Mouse (Mus musculus) heart, postnatal 4 days (tissue): ENCODE results near the gene Slc2a4. TPM values are rescaled to one million over a fixed set of nuclear protein-coding genes. Genes with fewer than 3 reads are reported as not detected.
"Not testable (repeated sequence)": the region's sequence is repeated elsewhere in the genome, so short reads cannot be mapped to it uniquely, and the experiment has no call there.

Experiments used
- DNase-seq: peaks from one replicate; pipeline ENCODE4 v3.0.0; 2021
- total RNA-seq, 2 experiments: library from RNA; stranded (reverse); gene quantifications; 2 replicates each; pipeline ENCODE4 v1.2.3; 2021

The Slc2a4 gene
- total RNA-seq, 2 experiments from 2014 or later: 97.9 to 101 TPM

DNA sequence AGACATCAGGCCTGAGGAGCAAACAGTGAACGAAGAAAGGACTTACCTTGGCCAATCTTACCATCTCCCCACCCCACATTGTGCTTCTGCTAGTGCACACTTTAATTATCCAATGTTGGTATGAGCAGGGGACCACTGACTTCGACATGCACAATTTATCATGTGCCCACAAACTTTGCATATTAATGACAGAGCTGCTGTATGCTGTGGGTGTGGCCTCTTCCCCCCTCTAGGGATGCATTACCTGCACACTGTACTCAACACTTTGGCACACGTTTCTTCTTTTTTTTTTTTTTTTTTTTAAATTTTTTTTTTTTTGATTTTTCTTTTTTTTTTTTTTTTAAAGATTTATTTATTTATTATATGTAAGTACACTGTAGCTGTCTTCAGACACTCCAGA lies 22.8 kb upstream of the Slc2a4 start:
- DNase-seq: no peak

DNA sequence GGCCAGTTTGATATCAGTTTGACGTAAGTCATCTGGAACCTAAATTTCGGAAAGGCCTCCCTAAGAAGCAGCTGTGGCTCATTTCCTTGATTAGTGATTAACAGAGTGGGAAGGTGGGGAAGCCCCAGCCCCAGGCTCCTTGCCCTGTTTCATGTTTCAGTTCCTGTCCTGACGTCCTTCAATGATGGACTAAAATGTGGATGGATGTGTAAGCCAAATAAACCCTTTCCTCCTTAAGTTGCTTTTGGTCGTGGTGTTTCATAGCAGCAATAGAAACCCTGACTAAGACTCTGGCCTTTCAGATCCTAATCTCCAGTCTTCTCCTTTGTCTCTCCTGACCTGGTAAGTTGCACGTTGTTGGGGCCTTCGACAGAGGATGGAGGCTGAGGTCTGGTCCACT lies 22.2 kb upstream of the Slc2a4 start:
- DNase-seq: no peak

DNA sequence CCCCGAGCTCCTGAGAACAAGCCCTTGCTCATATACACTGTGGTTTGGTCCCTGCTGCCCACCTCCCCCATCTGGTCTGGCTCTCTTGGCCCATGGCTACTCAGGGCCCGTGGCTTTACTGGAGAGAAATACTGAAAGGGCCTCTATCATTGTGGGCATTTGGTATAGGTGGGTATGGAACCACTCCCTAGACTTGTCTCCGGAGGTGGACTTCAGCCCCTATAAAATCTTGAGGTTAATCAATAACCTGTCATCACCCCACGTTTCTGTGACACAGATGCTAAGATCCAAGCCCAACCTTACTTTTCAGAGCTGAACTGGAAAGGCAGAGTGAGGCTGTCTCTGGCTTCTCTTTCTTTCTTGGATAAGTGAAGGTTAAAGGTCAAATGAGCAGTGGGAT lies 20.8 kb upstream of the Slc2a4 start:
- no peak for DNase-seq

- no peak for DNase-seq
These were observed 19.0 kb upstream of the Slc2a4 start for GRCm38 (mm10) chr11:69966860-69967517.

DNA sequence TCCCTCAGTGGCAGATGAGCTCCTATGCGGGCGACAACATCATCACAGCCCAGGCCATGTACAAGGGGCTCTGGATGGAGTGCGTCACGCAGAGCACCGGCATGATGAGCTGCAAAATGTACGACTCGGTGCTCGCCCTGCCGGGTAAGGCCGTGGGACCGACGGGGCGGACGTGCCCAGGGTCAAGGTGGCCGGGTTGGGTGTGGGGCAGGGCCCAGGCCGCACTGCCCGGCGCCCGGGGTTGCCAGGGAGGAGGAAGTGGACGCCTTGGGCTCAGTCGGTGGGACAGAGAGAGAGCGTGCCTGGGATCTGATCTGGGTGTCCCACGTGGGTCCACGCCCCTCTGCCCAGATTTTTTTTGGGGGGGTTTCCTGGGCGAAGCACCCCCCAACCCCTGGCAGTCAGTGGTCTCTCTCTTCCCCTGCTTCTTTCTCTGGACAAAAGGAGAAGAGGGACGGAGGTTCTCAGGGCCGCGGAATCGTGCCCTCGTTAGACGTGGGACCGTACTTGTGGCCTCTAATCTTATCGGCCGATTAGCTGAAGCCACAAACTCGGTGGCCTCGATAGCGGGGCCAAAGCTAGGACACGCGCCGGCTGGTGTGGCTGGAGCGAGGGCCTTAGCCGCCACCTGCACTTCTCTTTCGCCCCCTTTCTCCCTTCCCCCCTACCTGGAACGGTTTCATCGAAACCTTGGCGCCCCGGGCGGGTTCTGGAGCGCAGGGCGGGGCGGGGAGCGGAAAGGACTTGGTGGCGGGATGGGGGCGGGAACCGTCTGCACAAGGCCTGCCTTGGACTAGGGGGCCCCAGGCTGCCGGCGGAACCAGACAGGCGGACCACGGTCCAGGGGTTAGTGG lies 18.2 kb upstream of the Slc2a4 start:
- peak; percentile 48 for DNase-seq

DNA sequence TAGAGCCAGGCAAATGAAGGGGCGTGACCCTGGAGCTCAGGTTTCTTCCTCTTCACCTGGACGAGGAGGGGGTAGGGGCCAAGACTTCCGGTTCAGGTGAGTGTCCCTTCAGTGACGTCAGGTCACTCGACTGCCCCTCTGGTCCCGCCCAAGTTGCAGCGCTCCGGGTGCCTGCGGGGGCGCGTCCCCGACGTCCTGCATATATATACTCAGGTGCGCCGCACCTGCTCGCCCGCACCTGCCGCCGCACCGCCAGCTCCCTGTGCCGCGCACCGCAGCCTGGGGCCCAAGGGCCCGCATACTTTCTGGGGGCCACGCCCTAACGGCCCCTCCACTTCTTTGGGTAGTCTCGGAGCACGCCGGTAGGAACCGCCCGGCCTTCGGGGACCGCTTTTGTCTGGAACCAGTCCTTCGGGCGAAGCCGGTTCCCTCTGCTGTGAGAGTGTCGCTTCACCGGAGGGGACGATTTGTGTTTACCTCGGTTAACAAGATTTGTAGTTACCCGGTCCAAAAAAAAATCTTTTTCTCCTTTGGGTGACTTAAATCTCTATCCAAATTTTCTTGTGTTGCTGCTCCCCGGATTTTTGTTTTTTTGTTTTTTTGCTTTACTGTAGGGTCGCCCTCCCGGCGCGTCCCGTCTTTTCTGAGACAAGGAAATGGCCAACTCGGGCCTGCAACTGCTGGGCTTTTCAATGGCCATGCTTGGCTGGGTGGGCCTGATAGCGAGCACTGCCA lies 17.4 kb upstream of the Slc2a4 start:
- no peak for DNase-seq

GRCm38 (mm10) chr11:69964650-69965270 lies 16.8 kb upstream of the Slc2a4 start, which contains the start of gene Cldn7:
Gene Cldn7, plus strand, starts transcription at chr11:69964779.
- DNase-seq: no peak

- no peak for DNase-seq
These were observed 13.9 kb upstream of the Slc2a4 start for GRCm38 (mm10) chr11:69961841-69962240.

DNA sequence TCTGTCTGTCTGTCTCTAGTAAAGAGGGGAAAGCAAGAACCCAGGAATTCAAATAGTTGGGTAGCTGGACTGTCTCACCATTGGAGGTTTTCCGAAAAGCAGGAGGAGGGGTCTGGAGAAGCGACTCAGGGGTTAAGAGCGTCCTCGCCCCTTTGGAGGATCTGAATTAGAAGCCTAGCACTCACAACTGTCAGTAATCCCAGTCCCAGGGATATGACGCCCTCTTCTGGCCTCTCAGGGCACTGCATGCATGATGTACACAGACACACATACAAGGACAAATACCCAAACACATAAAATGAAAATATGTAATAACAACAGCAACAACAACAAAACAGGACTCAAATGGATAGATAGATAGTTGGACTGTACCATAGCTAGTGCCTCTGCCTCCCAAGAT lies 12.6 kb upstream of the Slc2a4 start:
- no peak for DNase-seq

DNA sequence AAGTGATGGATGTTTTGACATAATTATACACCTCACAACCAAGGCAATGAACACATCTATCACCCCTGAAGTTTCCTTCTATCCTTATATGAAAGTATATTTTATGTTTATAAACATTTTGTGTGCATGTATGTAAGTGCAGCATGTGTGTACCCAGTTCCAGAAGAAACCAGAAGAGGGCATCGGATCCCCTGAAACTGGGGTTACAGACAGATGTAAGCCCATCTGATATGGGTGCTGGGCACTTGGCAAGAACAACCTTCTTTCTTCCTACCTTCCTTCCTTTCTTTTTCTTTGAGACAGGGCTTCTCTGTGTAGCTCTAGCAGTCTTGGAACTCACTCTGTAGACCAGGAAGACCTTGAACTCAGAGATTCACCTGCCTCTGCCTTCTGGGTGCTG lies 8.2 kb upstream of the Slc2a4 start:
- DNase-seq: no peak

DNA sequence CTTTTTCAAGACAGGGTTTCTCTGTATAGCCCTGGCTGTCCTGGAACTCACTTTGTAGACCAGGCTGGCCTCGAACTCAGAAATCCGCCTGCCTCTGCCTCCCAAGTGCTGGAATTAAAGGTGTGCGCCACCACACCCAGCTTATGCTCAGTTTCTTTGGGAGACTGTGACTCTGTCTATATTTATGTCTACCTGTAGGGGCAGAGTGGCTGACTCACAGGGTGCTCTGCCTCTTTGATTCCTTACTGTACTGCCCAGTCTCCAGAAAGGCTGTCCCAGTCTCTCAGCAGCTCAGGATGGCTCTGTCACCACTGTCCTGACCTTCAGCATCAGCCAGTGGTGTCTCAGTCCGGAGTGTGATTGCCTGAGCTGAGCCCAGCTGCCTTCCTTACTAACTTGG lies 7.6 kb upstream of the Slc2a4 start:
- not testable (repeated sequence) for DNase-seq

DNA sequence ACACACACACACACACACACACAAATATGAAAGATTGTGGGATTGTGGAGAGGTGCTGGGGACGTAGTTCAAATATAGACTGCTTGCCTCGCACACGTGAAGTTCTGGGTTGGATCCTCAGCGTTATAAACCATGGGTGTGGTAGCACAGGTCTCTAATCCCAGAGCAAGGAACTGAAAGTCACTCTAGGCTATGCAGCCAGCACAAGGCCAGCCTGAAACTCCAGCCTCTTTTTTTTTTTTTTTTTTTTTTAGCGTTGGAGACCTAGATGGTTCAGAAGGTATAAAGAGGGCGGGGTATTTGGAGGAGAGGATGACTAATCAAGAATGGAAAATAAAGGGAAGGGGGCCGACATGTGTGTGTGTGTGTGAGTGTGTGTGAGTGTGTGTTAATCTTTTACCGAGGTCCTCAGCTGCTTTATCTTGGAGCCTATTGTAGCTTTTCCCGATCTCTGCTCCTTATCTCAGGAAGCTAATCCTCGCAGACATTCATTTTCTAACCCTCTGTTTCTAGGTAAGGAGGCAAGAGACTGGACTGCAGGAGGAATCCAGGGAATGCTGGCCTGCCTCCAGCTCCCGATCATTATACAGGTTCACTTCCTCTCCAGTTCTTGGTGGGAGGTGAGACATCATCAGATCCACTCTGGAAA lies 5.4 kb upstream of the Slc2a4 start:
- DNase-seq: no peak

GRCm38 (mm10) chr11:69952274-69952673 lies 4.3 kb upstream of the Slc2a4 start:
- DNase-seq: no peak

DNA sequence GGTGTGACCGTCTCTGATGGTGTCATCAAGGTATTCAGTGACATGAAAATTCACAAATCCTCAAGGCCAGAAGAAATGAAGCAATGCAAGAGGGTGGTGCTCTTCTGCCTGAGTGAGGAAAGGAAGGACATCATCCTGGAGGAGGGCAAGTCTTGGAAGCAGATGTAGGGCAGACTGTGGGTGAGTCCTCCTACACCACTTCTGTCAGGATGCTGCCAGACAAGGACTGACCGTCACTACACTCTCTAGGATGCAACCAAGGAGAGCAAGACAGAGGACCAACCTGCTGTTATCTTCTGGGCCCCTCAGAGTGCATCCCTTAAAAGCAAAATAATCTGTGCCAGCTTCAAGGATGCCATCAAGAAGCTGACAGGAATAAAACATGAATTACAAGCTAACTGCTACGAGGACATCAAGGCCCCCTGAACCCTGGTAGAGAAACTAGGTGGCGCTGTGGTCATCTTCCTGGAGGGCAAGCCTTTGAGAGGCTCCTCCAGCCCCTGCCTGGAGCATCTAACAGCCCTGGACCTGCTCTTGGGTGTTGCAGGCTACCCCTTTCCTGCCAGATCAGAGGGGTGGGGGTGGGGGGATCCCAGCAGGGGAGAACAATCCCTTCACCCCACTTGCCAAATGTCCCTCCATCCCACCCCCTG lies 2.9 kb upstream of the Slc2a4 start:
- peak; percentile 38 for DNase-seq

GRCm38 (mm10) chr11:69948763-69949150 lies 769 bp upstream of the Slc2a4 start:
- peak; percentile 95 for DNase-seq

DNA sequence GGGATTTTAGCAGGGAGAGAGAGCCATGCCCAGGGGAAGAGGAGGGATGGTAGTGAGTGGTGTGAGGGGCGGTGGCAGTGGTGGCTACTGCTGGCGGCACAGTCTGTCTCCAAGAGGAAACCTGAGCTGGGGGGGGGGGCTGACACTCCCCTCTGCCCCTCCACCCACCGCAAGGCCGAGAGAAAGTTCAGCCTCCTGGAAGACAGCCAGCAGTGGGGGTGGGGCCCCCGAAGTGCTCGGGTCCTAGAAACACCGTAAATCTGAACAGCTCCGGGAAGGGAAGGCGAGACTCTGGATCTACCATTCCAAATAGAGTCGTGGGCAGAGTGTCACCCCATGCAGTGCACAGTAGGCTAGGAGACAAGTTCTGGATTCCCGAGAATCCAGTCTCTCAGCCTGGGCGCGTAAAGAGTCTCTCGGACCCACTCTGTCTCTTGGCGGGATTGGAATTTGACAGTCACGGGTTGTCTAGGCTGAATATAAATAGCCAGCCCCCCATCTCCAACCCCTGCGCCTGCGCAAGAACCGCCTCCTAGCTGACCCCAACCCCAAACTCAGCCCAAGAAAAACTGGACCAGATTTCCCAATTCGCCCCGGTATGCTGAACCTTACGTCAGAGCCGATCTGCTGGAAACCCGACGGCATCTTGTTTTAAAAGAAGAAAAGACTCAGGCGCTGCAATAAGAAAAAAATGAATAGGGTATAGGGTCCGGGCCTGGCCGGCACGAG lies 487 bp downstream of the Slc2a4 start:
- DNase-seq: peak; percentile 86

DNA sequence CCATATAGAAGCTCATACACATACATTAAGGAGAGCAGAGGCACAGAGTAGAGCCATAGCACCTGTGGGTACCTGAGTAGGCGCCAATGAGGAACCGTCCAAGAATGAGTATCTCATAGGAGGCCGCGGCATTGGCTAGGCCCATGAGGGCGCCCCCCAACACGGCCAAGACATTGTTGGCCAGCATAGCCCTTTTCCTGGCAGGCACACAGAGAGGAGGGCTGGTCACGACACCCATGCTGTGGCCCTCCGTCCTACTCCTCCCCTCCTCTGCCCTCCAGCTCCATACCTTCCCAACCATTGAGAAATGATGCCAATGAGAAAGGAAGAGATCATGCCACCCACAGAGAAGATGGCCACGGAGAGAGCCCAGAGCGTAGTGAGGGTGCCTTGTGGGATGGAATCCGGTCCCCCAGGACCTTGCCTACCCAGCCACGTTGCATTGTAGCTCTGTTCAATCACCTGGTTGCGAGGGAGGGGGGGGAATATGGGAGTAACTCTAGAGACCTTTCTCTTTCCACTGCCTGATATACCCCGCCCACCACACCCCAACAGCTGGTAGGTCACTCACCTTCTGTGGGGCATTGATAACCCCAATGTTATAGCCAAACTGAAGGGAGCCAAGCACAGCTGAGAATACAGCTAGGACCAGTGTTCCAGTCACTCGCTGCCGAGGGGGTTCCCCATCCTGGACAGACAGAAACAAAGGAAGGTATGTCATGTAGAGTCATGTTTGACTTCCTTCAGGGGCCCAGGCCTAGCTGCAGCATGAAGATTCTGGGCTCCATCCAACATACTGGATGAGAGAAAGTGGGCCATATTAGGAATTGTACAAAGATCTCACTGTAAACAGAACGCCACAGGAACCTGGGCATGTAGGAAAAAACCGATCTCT lies 1.7 kb downstream of the Slc2a4 start:
- no peak for DNase-seq

DNA sequence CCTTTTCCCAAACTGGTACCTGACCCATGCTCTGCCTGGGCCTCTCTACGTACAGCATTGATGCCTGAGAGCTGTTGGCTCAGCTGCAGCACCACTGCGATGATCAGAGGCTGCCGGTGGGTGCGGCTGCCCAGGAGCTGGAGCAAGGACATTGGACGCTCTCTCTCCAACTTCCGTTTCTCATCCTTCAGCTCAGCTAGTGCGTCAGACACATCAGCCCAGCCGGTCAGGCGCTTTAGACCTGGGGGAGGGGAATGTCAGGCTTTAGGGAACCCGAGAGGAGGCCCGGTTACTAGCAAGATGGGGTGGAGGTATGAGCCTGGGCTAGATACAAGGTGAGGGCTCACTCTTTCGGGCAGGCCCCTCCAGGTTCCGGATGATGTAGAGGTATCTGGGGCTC lies 2.8 kb downstream of the Slc2a4 start:
- no peak for DNase-seq

- DNase-seq: no peak
These were observed 7.0 kb downstream of the Slc2a4 start for GRCm38 (mm10) chr11:69940962-69941361.

- no peak for DNase-seq
These were observed 8.3 kb downstream of the Slc2a4 start for GRCm38 (mm10) chr11:69939731-69940130.
